Mouse (Mus musculus) liver, embryonic 11.5 days (tissue): Measurements from ENCODE around the gene Prdm16. TPM values are rescaled to one million over a fixed set of nuclear protein-coding genes. Genes with fewer than 3 reads are reported as not detected.

Source experiments
- ATAC-seq: fragments of 200-750 bp; cut with Nextera tagmentation; replicated peaks from 2 replicates; pipeline ENCODE4 v1.8.0; 2017; ENCODE audit warnings: moderate number of reproducible peaks, mild to moderate bottlenecking, moderate TSS enrichment, moderate library complexity; ENCODE audit not compliant: low FRiP score
- DNase-seq: peaks from one replicate; pipeline ENCODE4 v3.0.0-alpha.2; 2017; ENCODE audit warnings: low spot score
- H3K27ac ChIP-seq: fragments of 300-500 bp; sonication (generic); 2 replicates; pipeline ENCODE4 v1.5.1; 2014; ENCODE audit warnings: mild to moderate bottlenecking, low read depth, low read length, control low read depth
- H3K27me3 ChIP-seq: fragments of 300-500 bp; sonication (generic); replicated peaks from 2 replicates; pipeline ENCODE4 v1.6.1; 2014; ENCODE audit warnings: low read length, mixed read lengths; ENCODE audit not compliant: control insufficient read depth, insufficient read depth
- H3K36me3 ChIP-seq: fragments of 300-500 bp; sonication (generic); 2 replicates; pipeline ENCODE4 v1.6.1; 2014; ENCODE audit warnings: mild to moderate bottlenecking, low read length, moderate library complexity, mixed read lengths; ENCODE audit not compliant: control insufficient read depth, insufficient read depth
- H3K4me1 ChIP-seq: fragments of 300-500 bp; sonication (generic); replicated peaks from 2 replicates; pipeline ENCODE4 v1.6.1; 2014; ENCODE audit warnings: low read length, mixed read lengths; ENCODE audit not compliant: control insufficient read depth, insufficient read depth
- H3K4me2 ChIP-seq: fragments of 300-500 bp; sonication (generic); 2 replicates; pipeline ENCODE4 v1.6.1; 2014; ENCODE audit warnings: mild to moderate bottlenecking, control low read depth, moderate library complexity
- H3K4me3 ChIP-seq: fragments of 300-500 bp; sonication (generic); 2 replicates; pipeline ENCODE4 v1.5.1; 2014; ENCODE audit warnings: low read depth, low read length, control low read depth
- H3K9ac ChIP-seq: fragments of 300-500 bp; sonication (generic); 2 replicates; pipeline ENCODE4 v1.6.1; 2014; ENCODE audit warnings: low read depth, low read length, control low read depth
- H3K9me3 ChIP-seq: fragments of 300-500 bp; sonication (generic); 2 replicates; pipeline ENCODE4 v1.6.1; 2016; ENCODE audit warnings: low read length, inconsistent platforms, mixed read lengths; ENCODE audit not compliant: control insufficient read depth
- WGBS: fragments of 180-500 bp; shearing (Covaris S2); extraction: QIAGEN DNeasy Blood & Tissue Kit; methylation state at CpG from one replicate; pipeline ENCODE4 v1.1.7; 2014; 5-methylcytosine and 5-hydroxymethylcytosine counted together
- polyA plus RNA-seq: library from polyadenylated mRNA; unstranded; fragments of >200 nt; fragmentation: Nextera tagmentation; extraction: Ambion mirVana; gene quantifications from 2 replicates; pipeline ENCODE4 v1.2.1, GENCODE M21; 2014

The Prdm16 gene
- polyA plus RNA-seq, 1 experiment from 2014 or later, result 7.2 TPM

GRCm38 (mm10) chr4:154488031-154488430, 148.6 kb downstream of the Prdm16 start:
- WGBS, result 50% methylated on average over 5 of the region's 5 CpGs
- H3K9me3 ChIP-seq, result no peaks in the 10 kb centered on the region
- no peak overlapping the region for H3K27ac ChIP-seq
- H3K9ac ChIP-seq, result no peak overlapping the region
- H3K36me3 ChIP-seq, result no peaks in the 10 kb centered on the region
- DNase-seq (no peak), ATAC-seq (no peak)
- no peak overlapping the region for H3K4me3 ChIP-seq
- H3K4me2 ChIP-seq, result no peak overlapping the region
- peaks cover 3% of the 10 kb centered on the region; the same call in 1 of the 2 replicates for H3K4me1 ChIP-seq
- no peaks in the 10 kb centered on the region; the same call in 1 of the 2 replicates for H3K27me3 ChIP-seq

GRCm38 (mm10) chr4:154482695-154483094, 154.0 kb downstream of the Prdm16 start:
- Histone ChIP-seq H3K4me1 (peaks cover 7% of the 10 kb centered on the region), H3K27me3 (peaks cover 13% of the 10 kb centered on the region; the same call in 1 of the 2 replicates), H3K4me3 (no peak overlapping the region), H3K9ac (no peak overlapping the region), H3K9me3 (no peaks in the 10 kb centered on the region), H3K27ac (no peak overlapping the region), H3K36me3 (no peaks in the 10 kb centered on the region), H3K4me2 (no peak overlapping the region)
- ATAC-seq, result no peak
- no peak for DNase-seq
- 80% methylated on average over 14 of the region's 14 CpGs for WGBS

DNA sequence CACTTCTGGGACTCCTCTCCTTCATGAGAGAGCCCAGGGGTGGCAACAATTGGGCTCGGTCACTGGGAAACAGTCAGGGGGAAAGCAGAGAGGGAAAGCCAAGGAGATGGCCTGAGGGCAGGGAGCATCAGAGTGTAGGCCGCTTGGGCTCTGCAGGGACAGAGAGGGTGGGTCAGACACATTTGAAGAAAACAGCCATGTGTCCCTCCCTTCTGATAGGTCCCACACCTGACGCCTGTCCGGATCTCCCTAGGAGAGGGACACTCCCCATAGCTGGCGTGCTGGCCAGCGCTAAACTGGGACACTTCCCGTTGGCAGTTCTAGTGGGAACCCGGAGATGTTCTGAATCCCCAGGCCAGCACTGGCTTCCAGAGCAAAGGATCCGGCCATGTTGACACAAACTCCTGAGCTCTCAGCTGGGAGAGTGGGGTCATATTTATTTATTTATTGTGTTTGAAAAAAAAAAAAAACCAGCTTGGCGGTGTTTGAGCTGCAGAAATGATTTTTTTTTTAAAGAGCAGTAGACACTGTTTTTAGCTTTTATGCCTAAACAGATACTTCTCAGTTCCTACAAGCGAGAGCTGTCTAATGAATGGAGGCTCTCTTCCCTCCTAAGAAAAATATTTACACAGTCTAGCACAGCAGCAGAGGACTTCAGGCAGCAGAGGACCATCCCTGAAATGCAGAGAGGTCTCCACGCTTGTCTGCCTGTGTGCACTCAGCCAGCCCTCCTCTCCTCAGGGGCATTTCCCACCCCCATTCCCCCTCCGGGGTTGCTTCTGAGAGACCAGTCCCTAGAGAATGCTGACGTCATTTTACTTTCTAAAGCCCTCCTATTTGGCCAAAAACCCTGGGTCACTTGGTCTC, 154.7 kb downstream of the Prdm16 start:
- ATAC-seq (no peak), DNase-seq (no peak)
- Histone ChIP-seq H3K36me3 (no peaks in the 10 kb centered on the region), H3K4me2 (no peak overlapping the region; the same call in 1 of the 2 replicates), H3K27ac (no peak overlapping the region), H3K4me3 (no peak overlapping the region), H3K27me3 (peaks cover 13% of the 10 kb centered on the region; the same call in 1 of the 2 replicates), H3K4me1 (peaks cover 7% of the 10 kb centered on the region), H3K9ac (no peak overlapping the region), H3K9me3 (no peaks in the 10 kb centered on the region)
- WGBS, result 56% methylated on average over 14 of the region's 14 CpGs

- Histone ChIP-seq H3K4me3 (no peak overlapping the region), H3K4me2 (no peak overlapping the region), H3K27ac (no peak overlapping the region), H3K4me1 (peaks cover 7% of the 10 kb centered on the region), H3K27me3 (peaks cover 13% of the 10 kb centered on the region; the same call in 1 of the 2 replicates), H3K9me3 (no peaks in the 10 kb centered on the region), H3K36me3 (no peaks in the 10 kb centered on the region), H3K9ac (no peak overlapping the region)
- no peak for ATAC-seq
- WGBS, result 66% methylated on average over 9 of the region's 9 CpGs
- no peak for DNase-seq
Observed at GRCm38 (mm10) chr4:154480544-154481260, 156.0 kb downstream of the Prdm16 start.

DNA sequence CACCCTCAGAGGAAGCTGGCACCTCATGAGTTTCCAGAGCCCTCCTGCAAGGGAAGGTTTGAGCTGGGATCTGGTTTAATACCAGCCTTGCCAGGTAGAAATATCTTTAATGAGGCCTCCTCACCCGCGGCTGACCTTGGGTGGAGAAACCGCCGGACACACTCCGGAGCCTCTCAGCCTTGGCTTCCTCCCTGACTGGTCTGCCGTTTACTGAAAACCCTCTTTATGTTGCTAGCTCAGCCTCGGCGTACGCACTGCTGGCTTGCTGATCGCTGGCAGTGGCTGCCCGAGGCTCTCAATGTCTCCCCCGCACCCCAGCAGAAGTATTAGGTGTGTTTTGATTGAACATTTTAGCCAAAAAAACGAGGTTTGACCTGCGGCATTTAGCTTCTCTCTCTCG, 156.5 kb downstream of the Prdm16 start:
- WGBS, result 63% methylated on average over 15 of the region's 15 CpGs
- H3K27ac ChIP-seq, result no peak overlapping the region

GRCm38 (mm10) chr4:154478933-154479613, 157.6 kb downstream of the Prdm16 start:
- 72% methylated on average over 8 of the region's 8 CpGs for WGBS
- Histone ChIP-seq H3K36me3 (no peaks in the 10 kb centered on the region), H3K27ac (no peak overlapping the region), H3K27me3 (peaks cover 18% of the 10 kb centered on the region), H3K4me1 (peaks cover 7% of the 10 kb centered on the region), H3K9me3 (no peaks in the 10 kb centered on the region), H3K9ac (no peak overlapping the region), H3K4me3 (no peak overlapping the region), H3K4me2 (no peak overlapping the region)
- no peak for ATAC-seq
- DNase-seq, result no peak

More for the DNA sequence above, 156.5 kb downstream of the Prdm16 start:
- Histone ChIP-seq H3K9ac (no peak overlapping the region), H3K9me3 (no peaks in the 10 kb centered on the region), H3K27me3 (peaks cover 13% of the 10 kb centered on the region; the same call in 1 of the 2 replicates), H3K4me1 (peaks cover 7% of the 10 kb centered on the region), H3K36me3 (no peaks in the 10 kb centered on the region), H3K4me3 (no peak overlapping the region), H3K4me2 (no peak overlapping the region)
- ATAC-seq (no peak), DNase-seq (no peak)

- ATAC-seq (no peak), DNase-seq (no peak)
- H3K9me3 ChIP-seq, result no peaks in the 10 kb centered on the region
- no peak overlapping the region for H3K4me3 ChIP-seq
- H3K4me2 ChIP-seq, result no peak overlapping the region
- H3K27ac ChIP-seq, result no peak overlapping the region
- H3K4me1 ChIP-seq, result peaks cover 23% of the 10 kb centered on the region
- peaks cover 14% of the 10 kb centered on the region for H3K27me3 ChIP-seq
- no peaks in the 10 kb centered on the region for H3K36me3 ChIP-seq
- no peak overlapping the region for H3K9ac ChIP-seq
- WGBS, result 32% methylated on average over 25 of the region's 25 CpGs
Observed at GRCm38 (mm10) chr4:154473571-154474307, 162.9 kb downstream of the Prdm16 start.

GRCm38 (mm10) chr4:154472569-154472968, 164.1 kb downstream of the Prdm16 start:
- Histone ChIP-seq H3K9me3 (no peaks in the 10 kb centered on the region), H3K4me3 (no peak overlapping the region), H3K36me3 (no peaks in the 10 kb centered on the region), H3K4me1 (peaks cover 23% of the 10 kb centered on the region), H3K27me3 (peaks cover 10% of the 10 kb centered on the region), H3K4me2 (no peak overlapping the region), H3K27ac (no peak overlapping the region), H3K9ac (no peak overlapping the region)
- 38% methylated on average over 8 of the region's 8 CpGs for WGBS
- no peak; the same call in 1 of the 2 replicates for ATAC-seq
- no peak for DNase-seq
